Mouse (Mus musculus) heart, postnatal 25 days (tissue): ENCODE results near the gene 5330417H12Rik. TPM values are rescaled to one million over a fixed set of nuclear protein-coding genes. Genes with fewer than 3 reads are reported as not detected.

Experiments used
- DNase-seq: peaks from one replicate; pipeline ENCODE4 v3.0.0; 2022; ENCODE audit warnings: low spot score
- intact Hi-C: fragments of 180-260 bp; cut with DNase I; formaldehyde crosslinking; loops from one replicate; pipeline ENCODE4 v1.15.1; 2025
- total RNA-seq, 2 experiments: library from RNA; stranded (reverse); gene quantifications; 2 replicates each; pipeline ENCODE4 v1.2.3; 2021

5330417H12Rik gene
- total RNA-seq: not detected

GRCm38 (mm10) chr7:107625061-107625460, at the start of gene 5330417H12Rik:
5330417H12Rik (minus strand) TSS chr7:107625161.
- DNase-seq: no peak
- intact Hi-C loops: no loop called here

- intact Hi-C loops: no loop called here
- DNase-seq: no peak
These were observed 43.6 kb upstream of the 5330417H12Rik start for GRCm38 (mm10) chr7:107668514-107668913.

GRCm38 (mm10) chr7:107666262-107666902, 41.4 kb upstream of the 5330417H12Rik start:
- intact Hi-C loops: no loop called here
- no peak for DNase-seq

- DNase-seq: peak; percentile 26
- intact Hi-C loops: no loop called here
These were observed 40.8 kb upstream of the 5330417H12Rik start for GRCm38 (mm10) chr7:107665586-107666261.

GRCm38 (mm10) chr7:107665221-107665585, 40.2 kb upstream of the 5330417H12Rik start:
- intact Hi-C loops: no loop called here
- no peak for DNase-seq

GRCm38 (mm10) chr7:107664063-107665056, 39.4 kb upstream of the 5330417H12Rik start:
- intact Hi-C loops: loop anchor here (5.0 kb wide), 1 partner anchor 72 kb away; no protein-coding TSS in a partner anchor
- DNase-seq: peak; percentile 4

- intact Hi-C loops: loop anchor here (5.0 kb wide), 1 partner anchor 71 kb away; no protein-coding TSS in a partner anchor
- DNase-seq: no peak
These were observed 38.7 kb upstream of the 5330417H12Rik start for GRCm38 (mm10) chr7:107663621-107664020.

- intact Hi-C loops: loop anchor here (1.0 to 5.0 kb wide), 4 partner anchors 47 to 118 kb away; no protein-coding TSS in a partner anchor
- DNase-seq: no peak
These were observed 36.9 kb upstream of the 5330417H12Rik start for GRCm38 (mm10) chr7:107661843-107662281.

- intact Hi-C loops: loop anchor here (1.0 to 5.0 kb wide), 4 partner anchors 47 to 119 kb away; no protein-coding TSS in a partner anchor
- peak; percentile 7 for DNase-seq
These were observed 36.4 kb upstream of the 5330417H12Rik start for GRCm38 (mm10) chr7:107661189-107661842.

GRCm38 (mm10) chr7:107659186-107659918, 34.4 kb upstream of the 5330417H12Rik start:
- no peak for DNase-seq
- intact Hi-C loops: no loop called here

- DNase-seq: no peak
- intact Hi-C loops: no loop called here
These were observed 31.5 kb upstream of the 5330417H12Rik start for GRCm38 (mm10) chr7:107656451-107656850.

- intact Hi-C loops: no loop called here
- no peak for DNase-seq
These were observed 26.9 kb upstream of the 5330417H12Rik start for GRCm38 (mm10) chr7:107651821-107652220.

GRCm38 (mm10) chr7:107649990-107650389, 25.0 kb upstream of the 5330417H12Rik start:
- intact Hi-C loops: no loop called here
- no peak for DNase-seq

- intact Hi-C loops: no loop called here
- DNase-seq: no peak
These were observed 24.2 kb upstream of the 5330417H12Rik start for GRCm38 (mm10) chr7:107648937-107649688.

GRCm38 (mm10) chr7:107644987-107645386, 20.0 kb upstream of the 5330417H12Rik start:
- intact Hi-C loops: no loop called here
- no peak for DNase-seq

GRCm38 (mm10) chr7:107642586-107643275, 17.8 kb upstream of the 5330417H12Rik start:
- intact Hi-C loops: no loop called here
- DNase-seq: no peak

- intact Hi-C loops: no loop called here
- DNase-seq: no peak
These were observed 13.1 kb upstream of the 5330417H12Rik start for GRCm38 (mm10) chr7:107638026-107638425.

- DNase-seq: no peak
- intact Hi-C loops: no loop called here
These were observed 12.4 kb upstream of the 5330417H12Rik start for GRCm38 (mm10) chr7:107637398-107637797.
